Mouse (Mus musculus): ENCODE measurements around the gene Snx14. TPM values are rescaled to one million over a fixed set of nuclear protein-coding genes. Genes with fewer than 3 reads are reported as not detected.
"Not testable (repeated sequence)": the region's sequence is repeated elsewhere in the genome, so short reads cannot be mapped to it uniquely, and the experiment has no call there.

Gene Snx14
- polyA plus RNA-seq, 1 experiment from 2014 or later: 28.0 TPM

DNA sequence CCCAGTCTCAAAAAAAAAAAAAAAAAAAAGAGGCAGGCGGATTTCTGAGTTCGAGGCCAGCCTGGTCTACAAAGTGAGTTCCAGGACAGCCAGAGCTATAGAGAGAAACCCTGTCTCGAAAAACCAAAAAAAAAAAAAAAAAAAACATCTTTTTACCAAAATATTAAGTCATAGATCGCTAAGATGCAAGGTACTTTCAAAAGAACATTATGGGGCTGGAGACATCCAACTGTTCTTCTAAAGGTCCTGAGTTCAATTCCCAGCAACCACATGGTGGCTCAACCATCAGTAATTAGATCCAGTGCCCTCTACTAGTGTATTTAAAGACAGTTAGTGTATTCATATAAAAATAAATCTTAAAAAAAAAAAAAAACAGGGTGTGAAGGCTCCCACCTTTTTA lies 22.3 kb upstream of the Snx14 start:
- H3K9ac ChIP-seq (ENCODE audit: low read depth, low read length); ATAC-seq (ENCODE audit: low FRiP score, low TSS enrichment); H3K27ac ChIP-seq (ENCODE audit: low read depth, low read length); H3K4me3 ChIP-seq (ENCODE audit: low read length); H3K9me3 ChIP-seq (ENCODE audit: control insufficient read depth, low read length); H3K4me2 ChIP-seq (replicated peaks; ENCODE audit: low read depth, low read length); H3K4me1 ChIP-seq (ENCODE audit: control insufficient read depth, insufficient read depth, low read length); H3K27me3 ChIP-seq (ENCODE audit: control insufficient read depth, insufficient read depth, low read length): not testable (repeated sequence)
- 86% methylated on average over 3 of the region's 4 CpGs for WGBS
- peaks cover 71% of the 10 kb centered on the region for H3K36me3 ChIP-seq (ENCODE audit: control insufficient read depth, insufficient read depth, low read length)

DNA sequence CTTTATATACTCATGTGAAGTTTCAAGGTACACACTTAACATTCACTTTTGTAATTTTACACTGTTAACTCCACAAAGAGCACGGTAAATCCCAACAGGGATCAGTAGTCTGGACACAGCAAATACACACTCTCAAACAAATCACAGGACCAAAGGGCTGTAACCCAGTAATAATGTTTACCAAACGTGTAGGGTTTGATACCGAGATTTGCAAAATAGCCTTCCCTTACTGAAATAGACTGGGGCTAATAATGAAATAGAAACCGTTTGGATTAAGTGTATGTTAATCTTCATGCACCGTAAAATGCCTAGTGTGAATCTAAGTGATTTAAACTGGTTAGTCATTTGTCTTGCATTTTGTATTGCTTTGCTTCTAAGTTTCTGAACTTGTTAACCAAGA lies 1.2 kb upstream of the Snx14 start:
- no peaks in the 10 kb centered on the region for H3K9me3 ChIP-seq (ENCODE audit: control insufficient read depth, low read length)
- no peak overlapping the region; the same call in 1 of the 2 replicates for H3K4me3 ChIP-seq (ENCODE audit: low read length)
- peak overlapping the region; percentile 82 for H3K4me2 ChIP-seq (replicated peaks; ENCODE audit: low read depth, low read length)
- ATAC-seq (ENCODE audit: low FRiP score, low TSS enrichment): no peak
- peaks cover 4% of the 10 kb centered on the region; the same call in 1 of the 2 replicates for H3K4me1 ChIP-seq (ENCODE audit: control insufficient read depth, insufficient read depth, low read length)
- 22% methylated on average over 5 of the region's 5 CpGs for WGBS
- no peak overlapping the region for H3K9ac ChIP-seq (ENCODE audit: low read depth, low read length)
- H3K27ac ChIP-seq (ENCODE audit: low read depth, low read length): no peak overlapping the region
- H3K36me3 ChIP-seq (ENCODE audit: control insufficient read depth, insufficient read depth, low read length): no peaks in the 10 kb centered on the region; the same call in 1 of the 2 replicates
- no peaks in the 10 kb centered on the region for H3K27me3 ChIP-seq (ENCODE audit: control insufficient read depth, insufficient read depth, low read length)

DNA sequence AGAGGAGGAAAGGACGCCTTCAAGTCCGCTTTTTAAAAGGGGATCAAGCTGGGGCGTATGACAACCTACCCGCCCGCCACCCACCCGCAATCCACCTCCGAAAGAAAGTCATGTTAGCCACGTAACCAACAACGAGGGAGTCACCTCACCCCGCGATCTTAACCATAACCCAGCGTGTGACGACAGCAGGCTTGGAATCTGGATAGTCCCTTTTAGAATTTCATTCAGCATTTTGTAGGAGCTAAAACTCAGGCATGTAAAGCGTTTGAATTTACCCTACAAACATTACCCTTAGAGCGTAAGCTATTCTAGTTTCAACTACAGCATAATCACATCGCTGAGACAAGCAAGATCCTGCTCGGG lies 461 bp upstream of the Snx14 start:
- peak overlapping the region; percentile 86 for H3K27ac ChIP-seq (ENCODE audit: low read depth, low read length)
- ATAC-seq (ENCODE audit: low FRiP score, low TSS enrichment): peak; percentile 0; the same call in 1 of the 2 replicates
- WGBS: 0% methylated on average over 17 of the region's 17 CpGs
- H3K4me1 ChIP-seq (ENCODE audit: control insufficient read depth, insufficient read depth, low read length): peaks cover 4% of the 10 kb centered on the region; the same call in 1 of the 2 replicates
- H3K27me3 ChIP-seq (ENCODE audit: control insufficient read depth, insufficient read depth, low read length): no peaks in the 10 kb centered on the region
- H3K4me3 ChIP-seq (ENCODE audit: low read length): peak overlapping the region; percentile 77
- H3K9ac ChIP-seq (ENCODE audit: low read depth, low read length): peak overlapping the region; percentile 75
- H3K9me3 ChIP-seq (ENCODE audit: control insufficient read depth, low read length): no peaks in the 10 kb centered on the region
- peak overlapping the region; percentile 82 for H3K4me2 ChIP-seq (replicated peaks; ENCODE audit: low read depth, low read length)
- no peaks in the 10 kb centered on the region; the same call in 1 of the 2 replicates for H3K36me3 ChIP-seq (ENCODE audit: control insufficient read depth, insufficient read depth, low read length)

DNA sequence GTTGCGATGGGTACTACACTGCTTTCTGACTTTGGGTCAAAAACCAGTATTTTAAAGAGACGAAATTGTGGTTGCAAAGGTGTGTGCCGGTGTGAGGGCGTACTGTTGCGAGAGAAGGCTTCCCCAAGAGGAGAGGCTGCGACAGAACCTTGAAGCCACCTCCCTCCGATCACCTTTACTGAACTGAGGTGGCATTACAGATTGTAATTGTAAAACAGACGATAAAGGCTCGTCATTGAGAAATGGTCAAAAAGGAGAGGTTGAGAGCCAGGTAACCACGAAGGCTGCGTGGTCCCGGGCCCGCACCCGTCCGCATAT lies 562 bp downstream of the Snx14 start:
- WGBS: under 1% methylated on average over 15 of the region's 15 CpGs
- Histone ChIP-seq H3K4me3 (ENCODE audit: low read length) (peak overlapping the region; percentile 77), H3K27ac (ENCODE audit: low read depth, low read length) (peak overlapping the region; percentile 86), H3K4me2 (replicated peaks; ENCODE audit: low read depth, low read length) (peak overlapping the region; percentile 82), H3K4me1 (ENCODE audit: control insufficient read depth, insufficient read depth, low read length) (peaks cover 4% of the 10 kb centered on the region; the same call in 1 of the 2 replicates), H3K9ac (ENCODE audit: low read depth, low read length) (peak overlapping the region; percentile 75), H3K9me3 (ENCODE audit: control insufficient read depth, low read length) (no peaks in the 10 kb centered on the region), H3K27me3 (ENCODE audit: control insufficient read depth, insufficient read depth, low read length) (no peaks in the 10 kb centered on the region), H3K36me3 (ENCODE audit: control insufficient read depth, insufficient read depth, low read length) (no peaks in the 10 kb centered on the region)
- ATAC-seq (ENCODE audit: low FRiP score, low TSS enrichment): no peak

GRCm38 (mm10) chr9:88437342-88438236 lies 1.2 kb downstream of the Snx14 start:
- peak overlapping the region; percentile 82 for H3K4me2 ChIP-seq (replicated peaks; ENCODE audit: low read depth, low read length)
- no peak overlapping the region for H3K27ac ChIP-seq (ENCODE audit: low read depth, low read length)
- peaks cover 4% of the 10 kb centered on the region; the same call in 1 of the 2 replicates for H3K4me1 ChIP-seq (ENCODE audit: control insufficient read depth, insufficient read depth, low read length)
- 45% methylated on average over 10 of the region's 10 CpGs for WGBS
- peak overlapping the region; percentile 75 for H3K9ac ChIP-seq (ENCODE audit: low read depth, low read length)
- no peak for ATAC-seq (ENCODE audit: low FRiP score, low TSS enrichment)
- H3K9me3 ChIP-seq (ENCODE audit: control insufficient read depth, low read length): no peaks in the 10 kb centered on the region
- no peaks in the 10 kb centered on the region for H3K27me3 ChIP-seq (ENCODE audit: control insufficient read depth, insufficient read depth, low read length)
- peak overlapping the region; percentile 77 for H3K4me3 ChIP-seq (ENCODE audit: low read length)
- H3K36me3 ChIP-seq (ENCODE audit: control insufficient read depth, insufficient read depth, low read length): no peaks in the 10 kb centered on the region

DNA sequence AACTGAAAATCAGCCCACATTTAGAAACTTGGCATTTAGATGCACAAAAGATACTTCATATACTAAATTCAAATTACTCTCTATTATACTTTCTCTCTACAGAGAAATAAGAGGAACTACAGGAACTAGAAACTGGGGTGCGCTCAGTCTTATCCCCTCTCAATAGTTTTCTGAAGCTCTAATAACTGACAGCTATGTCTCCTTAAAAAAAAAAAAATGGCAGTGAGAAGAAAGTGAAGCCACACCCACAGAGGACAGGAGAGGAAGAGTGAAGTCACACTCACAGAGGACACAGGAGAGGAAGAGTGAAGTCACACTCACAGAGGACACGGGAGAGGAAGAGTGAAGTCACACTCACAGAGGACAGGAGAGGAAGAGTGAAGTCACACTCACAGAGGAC lies 14.4 kb downstream of the Snx14 start:
- H3K9me3 ChIP-seq (ENCODE audit: control insufficient read depth, low read length): peaks cover 5% of the 10 kb centered on the region
- H3K4me3 ChIP-seq (ENCODE audit: low read length): no peak overlapping the region
- 80% methylated on average over 2 of the region's 2 CpGs for WGBS
- H3K27me3 ChIP-seq (ENCODE audit: control insufficient read depth, insufficient read depth, low read length): no peaks in the 10 kb centered on the region
- ATAC-seq (ENCODE audit: low FRiP score, low TSS enrichment): no peak
- H3K4me1 ChIP-seq (ENCODE audit: control insufficient read depth, insufficient read depth, low read length): no peaks in the 10 kb centered on the region
- no peak overlapping the region for H3K9ac ChIP-seq (ENCODE audit: low read depth, low read length)
- no peak overlapping the region for H3K4me2 ChIP-seq (replicated peaks; ENCODE audit: low read depth, low read length)
- H3K27ac ChIP-seq (ENCODE audit: low read depth, low read length): no peak overlapping the region
- peaks cover 7% of the 10 kb centered on the region for H3K36me3 ChIP-seq (ENCODE audit: control insufficient read depth, insufficient read depth, low read length)

DNA sequence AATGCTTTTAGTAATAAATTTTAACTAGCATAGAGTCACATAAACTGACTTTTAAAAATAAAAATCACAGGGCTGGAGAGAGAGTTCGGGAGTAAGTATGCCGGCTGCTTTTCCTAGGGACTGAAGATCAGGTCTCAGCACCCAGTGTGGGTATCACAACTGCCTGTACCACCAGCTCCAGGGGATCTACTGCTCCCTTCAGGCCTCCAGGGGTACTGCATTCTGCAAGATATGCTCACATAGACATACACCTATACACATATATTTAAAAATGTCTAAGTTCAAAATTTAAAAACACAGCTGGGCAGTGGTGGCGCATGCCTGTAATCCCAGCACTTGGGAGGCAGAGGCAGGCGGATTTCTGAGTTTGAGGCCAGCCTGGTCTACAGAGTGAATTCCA lies 16.3 kb downstream of the Snx14 start:
- no peak overlapping the region for H3K27ac ChIP-seq (ENCODE audit: low read depth, low read length)
- WGBS: 98% methylated on average over 4 of the region's 4 CpGs
- no peak for ATAC-seq (ENCODE audit: low FRiP score, low TSS enrichment)
- H3K36me3 ChIP-seq (ENCODE audit: control insufficient read depth, insufficient read depth, low read length): peaks cover 11% of the 10 kb centered on the region
- H3K4me3 ChIP-seq (ENCODE audit: low read length): no peak overlapping the region
- no peaks in the 10 kb centered on the region for H3K4me1 ChIP-seq (ENCODE audit: control insufficient read depth, insufficient read depth, low read length)
- no peak overlapping the region for H3K9ac ChIP-seq (ENCODE audit: low read depth, low read length)
- no peak overlapping the region for H3K4me2 ChIP-seq (replicated peaks; ENCODE audit: low read depth, low read length)
- H3K9me3 ChIP-seq (ENCODE audit: control insufficient read depth, low read length): peaks cover 5% of the 10 kb centered on the region
- H3K27me3 ChIP-seq (ENCODE audit: control insufficient read depth, insufficient read depth, low read length): no peaks in the 10 kb centered on the region

- Histone ChIP-seq H3K4me1 (ENCODE audit: control insufficient read depth, insufficient read depth, low read length) (no peaks in the 10 kb centered on the region), H3K36me3 (ENCODE audit: control insufficient read depth, insufficient read depth, low read length) (peaks cover 11% of the 10 kb centered on the region), H3K27me3 (ENCODE audit: control insufficient read depth, insufficient read depth, low read length) (no peaks in the 10 kb centered on the region), H3K4me3 (ENCODE audit: low read length) (no peak overlapping the region), H3K9ac (ENCODE audit: low read depth, low read length) (no peak overlapping the region), H3K27ac (ENCODE audit: low read depth, low read length) (no peak overlapping the region), H3K4me2 (replicated peaks; ENCODE audit: low read depth, low read length) (no peak overlapping the region), H3K9me3 (ENCODE audit: control insufficient read depth, low read length) (no peaks in the 10 kb centered on the region)
- no peak for ATAC-seq (ENCODE audit: low FRiP score, low TSS enrichment)
- WGBS: 61% methylated on average over 1 of the region's 1 CpGs
These were observed 22.0 kb downstream of the Snx14 start for GRCm38 (mm10) chr9:88416752-88417151.

DNA sequence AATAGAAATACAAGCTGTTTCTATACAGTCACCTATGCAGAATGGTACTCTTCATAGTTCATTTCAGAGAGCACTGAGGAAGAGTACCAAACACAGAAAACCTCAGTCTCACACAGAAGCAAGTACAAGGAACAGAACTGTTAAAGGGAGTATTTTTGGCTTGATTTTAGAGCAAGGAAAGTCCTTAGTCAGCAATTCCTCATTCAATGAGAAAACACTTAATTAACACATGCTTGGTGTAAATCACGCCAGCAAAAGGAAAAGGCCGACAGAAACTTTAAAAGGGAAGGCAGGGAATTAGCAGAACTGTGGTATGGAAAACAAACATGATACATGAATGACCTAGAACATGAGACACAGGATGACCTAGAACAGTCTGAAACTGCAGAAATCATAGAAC lies 28.8 kb downstream of the Snx14 start:
- Histone ChIP-seq H3K4me1 (ENCODE audit: control insufficient read depth, insufficient read depth, low read length) (no peaks in the 10 kb centered on the region), H3K36me3 (ENCODE audit: control insufficient read depth, insufficient read depth, low read length) (no peaks in the 10 kb centered on the region; the same call in 1 of the 2 replicates), H3K4me3 (ENCODE audit: low read length) (no peak overlapping the region), H3K9me3 (ENCODE audit: control insufficient read depth, low read length) (no peaks in the 10 kb centered on the region), H3K27me3 (ENCODE audit: control insufficient read depth, insufficient read depth, low read length) (no peaks in the 10 kb centered on the region), H3K4me2 (replicated peaks; ENCODE audit: low read depth, low read length) (no peak overlapping the region), H3K27ac (ENCODE audit: low read depth, low read length) (no peak overlapping the region), H3K9ac (ENCODE audit: low read depth, low read length) (no peak overlapping the region)
- no peak for ATAC-seq (ENCODE audit: low FRiP score, low TSS enrichment)
- WGBS: 74% methylated on average over 2 of the region's 2 CpGs

Data from kidney, embryonic 14.5 days (tissue).